Mouse (Mus musculus): ENCODE measurements around the gene Ppfia1.

- no peak for TF ChIP-seq CTCF (IDR thresholded peaks at IDR 0.05; ENCODE audit: low read depth)
- TF ChIP-seq EP300 (IDR thresholded peaks at IDR 0.05; ENCODE audit: low read depth), result no peak
Observed at GRCm38 (mm10) chr7:144458881-144459280, 94.6 kb downstream of the Ppfia1 start.
